Mouse (Mus musculus) urinary bladder, adult 2 months (tissue): ENCODE results near the gene Cdk1. TPM values are rescaled to one million over a fixed set of nuclear protein-coding genes. Genes with fewer than 3 reads are reported as not detected.
"Not testable (repeated sequence)": the region's sequence is repeated elsewhere in the genome, so short reads cannot be mapped to it uniquely, and the experiment has no call there.

Source experiments
- DNase-seq: peaks from one replicate; pipeline ENCODE4 v3.0.0; 2022; ENCODE audit warnings: low spot score
- polyA plus RNA-seq: library from polyadenylated mRNA; depleted of rRNA; stranded (reverse); fragments of >200 nt; gene quantifications from 2 replicates; pipeline ENCODE4 v1.2.3, GENCODE M21; 2012; rRNA removed

Cdk1 gene
- polyA plus RNA-seq, result 12.1 and 18.0 TPM in 2 replicates

DNA sequence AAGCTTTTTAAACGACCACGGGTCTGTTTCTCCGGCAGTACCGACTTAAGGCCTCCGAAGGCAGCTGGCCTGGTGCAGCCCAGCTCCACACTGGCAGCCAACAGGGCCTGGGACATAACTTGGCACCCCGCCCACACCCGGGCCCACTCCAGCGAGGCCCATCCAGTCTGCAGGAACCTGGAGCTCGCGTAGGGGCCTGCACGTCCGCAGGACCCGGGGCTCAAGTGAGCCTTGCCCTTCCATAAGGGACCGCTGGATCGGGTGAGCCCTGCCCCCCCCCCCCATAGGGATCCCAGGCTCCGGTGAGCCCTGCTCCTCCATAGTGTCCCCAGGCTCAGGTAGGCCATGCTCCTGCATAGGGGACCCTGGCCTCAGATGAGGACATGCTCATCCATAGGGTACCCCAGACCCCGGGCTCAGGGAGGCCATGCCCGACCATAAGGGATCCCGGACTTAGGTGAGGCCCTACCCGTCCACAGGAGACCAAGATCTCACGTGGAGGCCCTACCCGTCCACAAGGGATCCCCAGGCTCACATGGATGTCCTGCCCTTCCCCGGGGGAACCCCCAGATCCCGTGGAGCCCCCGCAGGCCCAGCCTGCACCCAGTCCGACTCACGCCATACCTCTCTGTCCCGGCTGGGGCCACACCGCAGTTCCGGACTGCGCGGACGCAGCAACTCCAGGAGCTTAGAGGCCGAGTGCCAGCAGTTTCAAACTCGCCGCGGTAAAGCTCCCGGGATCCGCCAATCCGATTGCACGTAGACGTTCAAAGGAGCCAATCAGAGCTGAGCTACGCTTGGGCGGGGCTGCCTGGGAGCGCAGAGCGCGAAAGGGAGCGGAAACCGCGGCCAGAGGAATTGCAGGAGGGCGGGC lies at the start of gene Cdk1:
Gene Cdk1, minus strand, starts transcription at position 727 of the 874 bp plus-strand sequence.
- DNase-seq, result peak; percentile 90

- no peak for DNase-seq
These were observed 47.2 kb upstream of the Cdk1 start for GRCm38 (mm10) chr10:69399814-69400385.

GRCm38 (mm10) chr10:69398763-69399590 lies 46.2 kb upstream of the Cdk1 start, which contains the start of gene Ank3:
Ank3 (plus strand) TSS chr10:69398773.
- DNase-seq, result peak; percentile 46

DNA sequence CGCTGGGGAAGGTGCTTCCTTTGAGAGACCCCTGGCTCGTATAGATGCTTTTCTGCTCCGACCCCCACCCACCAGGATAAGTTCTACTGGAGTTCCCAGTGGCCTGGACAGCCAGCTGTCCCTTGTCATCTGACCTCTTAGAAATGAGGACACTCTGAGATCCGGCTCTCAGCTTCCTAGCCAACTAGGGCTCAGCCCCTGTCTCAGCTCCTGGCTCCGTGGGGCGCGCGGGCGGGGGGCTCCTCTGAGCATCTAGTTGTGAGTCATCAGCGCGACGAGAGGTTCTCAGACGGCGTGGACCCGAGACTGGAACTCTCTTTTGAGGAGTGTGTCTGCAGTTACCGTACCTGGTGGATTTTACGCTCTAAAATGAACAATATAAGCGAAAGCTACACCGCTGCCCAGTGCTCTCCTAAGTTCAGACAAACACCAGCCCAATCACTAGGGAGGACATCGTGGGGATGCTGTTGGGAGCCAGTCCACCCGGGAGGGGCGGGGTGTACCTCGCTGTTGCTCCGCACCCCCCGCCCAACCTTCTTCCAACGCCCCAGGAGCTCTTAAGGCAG lies 45.5 kb upstream of the Cdk1 start:
- DNase-seq, result no peak

- DNase-seq, result no peak
These were observed 36.8 kb upstream of the Cdk1 start for GRCm38 (mm10) chr10:69389511-69389910.

DNA sequence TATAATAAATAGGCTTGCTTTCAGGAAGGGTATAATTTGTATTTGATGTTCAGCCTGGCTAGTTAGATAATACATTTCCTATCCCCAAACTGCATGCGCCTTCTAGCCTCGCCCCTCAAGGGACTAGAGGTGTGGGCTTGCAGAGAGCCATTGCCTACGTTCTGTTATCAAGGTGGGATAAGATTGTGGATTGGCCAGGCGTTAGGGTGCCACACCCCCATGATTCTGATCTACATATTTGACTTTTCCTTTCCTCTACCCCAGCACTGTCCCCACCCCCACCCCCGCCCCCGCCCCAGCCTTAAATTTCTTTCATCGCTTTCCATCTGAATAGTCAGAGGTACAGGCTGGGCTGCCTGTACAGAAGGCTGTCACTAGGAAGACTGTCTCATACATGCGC lies 34.0 kb upstream of the Cdk1 start:
- DNase-seq, result no peak

GRCm38 (mm10) chr10:69385136-69385535 lies 32.4 kb upstream of the Cdk1 start:
- no peak for DNase-seq

- DNase-seq, result no peak
These were observed 31.9 kb upstream of the Cdk1 start for GRCm38 (mm10) chr10:69384640-69385039.

DNA sequence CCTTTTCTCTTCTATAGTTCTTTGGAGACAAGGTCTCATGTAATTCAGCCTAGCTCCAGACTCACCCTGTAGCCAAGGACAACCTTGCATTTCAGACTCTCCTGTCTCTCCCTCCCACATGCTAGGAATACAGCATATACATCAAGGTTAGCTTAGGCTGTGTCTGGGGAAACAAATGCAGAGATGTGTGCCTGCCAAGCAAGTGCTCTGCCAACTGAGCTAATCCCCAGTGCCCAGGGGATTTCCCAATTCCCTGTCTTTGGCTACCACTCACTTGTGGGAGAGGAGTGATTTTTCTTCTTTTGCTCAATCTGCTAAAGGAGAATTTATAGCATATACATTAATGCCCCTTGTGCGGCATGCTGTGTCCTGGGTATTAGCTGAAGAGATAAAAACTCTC lies 30.4 kb upstream of the Cdk1 start:
- no peak for DNase-seq

DNA sequence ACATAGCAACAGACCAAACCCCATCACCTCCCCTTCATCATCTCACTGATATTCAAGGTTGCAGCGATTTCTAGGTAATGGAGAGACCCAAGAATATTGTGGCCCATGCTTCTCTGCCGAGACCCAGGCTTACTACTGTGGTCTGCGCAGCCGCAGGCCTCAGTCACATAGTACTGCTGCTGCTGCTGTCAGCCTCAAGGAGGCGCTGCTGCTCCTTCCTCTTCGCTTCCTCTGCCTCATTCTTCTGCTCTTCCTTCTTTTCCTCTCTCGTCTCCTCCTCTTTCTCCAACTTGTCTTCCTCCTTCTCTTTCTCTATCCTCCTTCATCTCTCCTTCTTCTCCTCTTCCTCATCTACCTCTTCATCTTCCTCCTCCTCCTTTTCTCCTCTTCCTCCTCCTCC lies 22.4 kb upstream of the Cdk1 start:
- no peak for DNase-seq

DNA sequence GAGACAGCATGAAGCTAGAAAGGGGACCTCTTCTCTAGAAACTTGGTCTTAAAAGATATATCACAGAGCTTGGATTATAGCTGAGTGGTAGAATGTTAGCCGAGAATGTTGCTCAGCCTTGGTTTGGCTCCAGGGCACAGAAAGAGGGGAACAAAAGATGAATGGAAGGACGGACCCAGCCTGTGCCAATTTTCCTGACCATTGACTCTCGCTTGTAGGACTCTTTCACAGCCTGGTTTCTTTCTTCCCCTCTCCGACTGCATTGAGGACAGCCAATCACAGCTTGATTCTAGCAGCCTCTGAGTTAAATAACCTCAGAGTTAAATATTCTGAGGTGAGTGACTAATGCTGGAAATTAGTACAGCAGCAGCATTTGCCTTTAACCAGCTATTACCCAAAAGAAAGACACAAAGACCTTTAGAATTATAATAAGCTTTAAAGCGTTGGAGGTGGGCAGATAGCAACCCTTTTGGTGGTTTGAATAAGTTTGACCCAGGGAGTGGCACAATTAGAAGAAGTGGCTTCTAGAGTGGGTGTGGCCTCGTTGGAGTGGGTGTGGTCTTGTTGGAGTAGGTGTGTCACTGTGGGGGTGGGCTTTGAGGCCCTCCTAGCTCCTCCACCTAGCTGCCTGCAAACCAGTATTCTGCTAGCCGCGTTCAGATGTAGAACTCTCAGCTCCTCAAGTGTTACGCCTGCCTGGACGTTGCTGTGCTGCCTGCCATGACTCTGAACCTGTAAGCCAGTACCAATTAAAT lies 21.2 kb upstream of the Cdk1 start:
- no peak for DNase-seq

DNA sequence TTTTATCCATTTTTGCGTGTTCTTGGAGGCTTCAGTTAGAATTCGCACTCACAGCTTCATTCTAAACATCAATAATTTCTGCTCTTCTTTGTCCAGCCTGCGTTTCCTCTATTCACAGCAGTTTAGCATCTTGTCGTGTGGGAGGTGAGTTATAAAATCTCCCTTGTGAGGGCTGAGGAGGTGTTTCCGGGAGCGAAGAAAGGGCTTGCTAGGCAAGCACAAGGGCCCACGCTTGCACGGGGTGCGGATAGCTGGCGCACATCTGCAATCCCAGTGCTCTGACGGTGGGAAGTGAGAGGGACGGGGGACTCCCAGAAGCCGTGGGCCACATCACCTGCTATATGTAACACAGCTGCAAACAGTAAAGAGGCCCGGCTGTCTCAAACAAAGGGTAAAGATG lies 19.3 kb upstream of the Cdk1 start:
- no peak for DNase-seq

- peak; percentile 30 for DNase-seq
These were observed 18.7 kb upstream of the Cdk1 start for GRCm38 (mm10) chr10:69371441-69371840.

GRCm38 (mm10) chr10:69369321-69369720 lies 16.6 kb upstream of the Cdk1 start:
- DNase-seq, result no peak

GRCm38 (mm10) chr10:69366877-69367387 lies 14.2 kb upstream of the Cdk1 start:
- DNase-seq, result no peak

DNA sequence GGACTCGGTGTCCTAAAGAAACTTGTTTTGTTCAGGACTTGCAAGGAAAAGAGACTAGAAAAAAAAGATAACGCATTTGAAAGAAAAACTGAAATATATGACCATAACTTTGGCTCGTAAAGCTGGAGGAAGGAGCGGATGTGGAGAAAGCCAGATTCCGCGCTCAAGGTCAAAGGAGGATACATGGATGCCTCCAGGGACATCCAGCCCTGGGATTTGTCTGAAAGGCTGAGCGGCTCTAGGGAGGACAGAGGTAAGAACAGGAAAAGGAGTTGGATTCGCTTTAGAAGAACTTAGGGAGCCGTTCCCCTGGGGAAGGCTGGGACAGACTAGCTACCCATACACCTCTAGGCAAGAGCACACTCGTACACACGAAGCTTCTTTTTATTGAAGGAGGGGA lies 13.5 kb upstream of the Cdk1 start:
- DNase-seq, result no peak

DNA sequence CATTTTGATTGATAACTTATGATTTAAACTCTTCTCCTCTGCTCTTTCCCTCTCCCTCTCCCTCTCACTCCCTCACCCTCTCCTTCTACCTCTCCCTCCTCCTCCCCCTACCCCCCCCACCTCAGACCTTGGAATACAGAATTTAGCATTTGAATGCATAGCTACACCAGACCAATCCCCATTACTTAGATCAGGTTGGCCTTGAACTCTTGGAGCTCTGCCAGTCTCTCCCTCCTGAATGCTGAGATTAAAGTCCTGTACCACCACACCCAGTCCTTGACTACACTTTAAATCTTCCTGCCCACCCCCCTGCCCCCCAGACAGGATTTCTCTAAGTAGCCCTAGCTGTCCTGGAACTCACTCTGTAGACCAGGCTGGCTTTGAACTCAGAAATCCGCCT lies 6.9 kb upstream of the Cdk1 start:
- DNase-seq, result no peak

GRCm38 (mm10) chr10:69353086-69353479 lies 345 bp upstream of the Cdk1 start:
- DNase-seq, result not testable (repeated sequence)

DNA sequence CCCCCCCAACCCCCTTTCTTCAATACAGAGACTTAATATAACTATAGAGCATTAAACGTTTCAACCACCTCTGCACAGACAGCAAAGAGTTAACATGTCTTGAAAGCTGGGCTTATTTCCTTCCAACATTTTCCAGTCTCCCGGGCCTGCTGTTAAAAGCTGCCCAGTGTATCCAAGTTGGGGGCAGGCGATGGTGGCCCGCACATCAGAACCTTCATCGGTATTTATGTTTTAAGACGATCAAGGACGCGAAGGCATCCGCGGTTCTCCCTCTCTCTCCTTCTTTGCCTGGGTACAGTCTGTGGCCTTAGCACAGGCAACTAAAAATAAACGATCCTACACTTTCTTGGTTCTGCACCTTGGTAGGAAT lies 911 bp downstream of the Cdk1 start:
- no peak for DNase-seq

- DNase-seq, result no peak
These were observed 1.5 kb downstream of the Cdk1 start for GRCm38 (mm10) chr10:69351071-69351841.
